Mouse (Mus musculus) bone marrow, adult 2 months (tissue): ENCODE results near the gene Rad51b. TPM values are rescaled to one million over a fixed set of nuclear protein-coding genes. Genes with fewer than 3 reads are reported as not detected.

ENCODE experiments used
- H3K27ac ChIP-seq: fragments of 200-500 bp; 2 replicates; pipeline ENCODE4 v1.5.1; 2012; ENCODE audit warnings: low read depth, mild to moderate bottlenecking, control low read depth, inconsistent platforms, low read length; ENCODE audit not compliant: control insufficient read depth, poor library complexity, insufficient read depth
- H3K4me1 ChIP-seq: fragments of 200-500 bp; 2 replicates; pipeline ENCODE4 v1.6.1; 2011; ENCODE audit warnings: low read length; ENCODE audit not compliant: control insufficient read depth, insufficient read depth
- H3K4me3 ChIP-seq: fragments of 200-500 bp; replicated peaks from 2 replicates; pipeline ENCODE3; 2011; ENCODE audit warnings: mild to moderate bottlenecking, low read depth, low read length, control low read depth; ENCODE audit not compliant: control insufficient read depth
- CTCF ChIP-seq: fragments of 200-500 bp; IDR thresholded peaks from 2 replicates; pipeline ENCODE4 v1.5.1; 2011; ENCODE audit warnings: low read length, control low read depth; ENCODE audit not compliant: control insufficient read depth, insufficient read depth
- POLR2A ChIP-seq: fragments of 200-500 bp; IDR thresholded peaks from 2 replicates; pipeline ENCODE4 v1.6.1; 2011; ENCODE audit warnings: low read depth, mild to moderate bottlenecking, control low read depth, low read length, borderline replicate concordance; ENCODE audit not compliant: control insufficient read depth
- WGBS: fragments of 180-500 bp; shearing (Covaris S2); methylation state at CpG from one replicate; pipeline ENCODE4 v1.1.7; 2018; 5-methylcytosine and 5-hydroxymethylcytosine counted together
- polyA plus RNA-seq: library from polyadenylated mRNA; stranded (reverse); fragments of >200 nt; gene quantifications from 2 replicates; pipeline ENCODE4 v1.2.4, GENCODE M21; 2011; ENCODE audit warnings: low replicate concordance; ENCODE audit not compliant: missing spikeins, insufficient read depth, insufficient read length

Gene Rad51b
- polyA plus RNA-seq, 1 experiment, result 2.3 TPM

- Histone ChIP-seq H3K4me3 (no peak overlapping the region), H3K4me1 (no peaks in the 10 kb centered on the region), H3K27ac (no peak overlapping the region)
- 72% methylated on average over 5 of the region's 5 CpGs for WGBS
- TF ChIP-seq POLR2A, result no peak
Observed at GRCm38 (mm10) chr12:79478816-79479215, 181.7 kb downstream of the Rad51b start.

- Histone ChIP-seq H3K27ac (no peak overlapping the region), H3K4me3 (no peak overlapping the region), H3K4me1 (no peaks in the 10 kb centered on the region)
- TF ChIP-seq POLR2A (no peak), CTCF (no peak)
- 90% methylated on average over 4 of the region's 4 CpGs for WGBS
Observed at GRCm38 (mm10) chr12:79485501-79485900, 188.4 kb downstream of the Rad51b start.

GRCm38 (mm10) chr12:79488590-79489242, 191.6 kb downstream of the Rad51b start:
- no peak overlapping the region for H3K4me3 ChIP-seq
- no peaks in the 10 kb centered on the region for H3K4me1 ChIP-seq
- WGBS, result 84% methylated on average over 17 of the region's 17 CpGs
- TF ChIP-seq POLR2A, result no peak
- no peak for TF ChIP-seq CTCF
- no peak overlapping the region for H3K27ac ChIP-seq

GRCm38 (mm10) chr12:79490626-79491025, 193.5 kb downstream of the Rad51b start:
- Histone ChIP-seq H3K4me3 (no peak overlapping the region), H3K4me1 (no peaks in the 10 kb centered on the region), H3K27ac (no peak overlapping the region)
- 85% methylated on average over 5 of the region's 5 CpGs for WGBS
- no peak for TF ChIP-seq CTCF

- no peak for TF ChIP-seq POLR2A
- TF ChIP-seq CTCF, result no peak
- no peaks in the 10 kb centered on the region for H3K4me1 ChIP-seq
- WGBS, result 88% methylated on average over 4 of the region's 4 CpGs
- no peak overlapping the region for H3K27ac ChIP-seq
- H3K4me3 ChIP-seq, result no peak overlapping the region
Observed at GRCm38 (mm10) chr12:79492175-79492574, 195.1 kb downstream of the Rad51b start.

- Histone ChIP-seq H3K4me3 (no peak overlapping the region), H3K27ac (no peak overlapping the region), H3K4me1 (no peaks in the 10 kb centered on the region)
- WGBS, result 83% methylated on average over 4 of the region's 4 CpGs
- TF ChIP-seq POLR2A (no peak), CTCF (no peak)
Observed at GRCm38 (mm10) chr12:79492613-79493012, 195.5 kb downstream of the Rad51b start.

GRCm38 (mm10) chr12:79493481-79493880, 196.4 kb downstream of the Rad51b start:
- WGBS, result 76% methylated on average over 2 of the region's 2 CpGs
- Histone ChIP-seq H3K27ac (no peak overlapping the region), H3K4me3 (no peak overlapping the region), H3K4me1 (no peaks in the 10 kb centered on the region)
- no peak for TF ChIP-seq POLR2A

- WGBS, result 79% methylated on average over 1 of the region's 1 CpGs
- H3K4me1 ChIP-seq, result no peaks in the 10 kb centered on the region; the same call in 1 of the 2 replicates
- no peak for TF ChIP-seq CTCF
- TF ChIP-seq POLR2A, result no peak
Observed at GRCm38 (mm10) chr12:79498326-79498725, 201.2 kb downstream of the Rad51b start.

GRCm38 (mm10) chr12:79499809-79500208, 202.7 kb downstream of the Rad51b start:
- TF ChIP-seq CTCF, result no peak
- no peak for TF ChIP-seq POLR2A
- WGBS, result 75% methylated on average over 5 of the region's 5 CpGs
- H3K4me1 ChIP-seq, result no peaks in the 10 kb centered on the region; the same call in 1 of the 2 replicates

More at GRCm38 (mm10) chr12:79498326-79498725, 201.2 kb downstream of the Rad51b start:
- Histone ChIP-seq H3K4me3 (no peak overlapping the region), H3K27ac (no peak overlapping the region)

More at GRCm38 (mm10) chr12:79499809-79500208, 202.7 kb downstream of the Rad51b start:
- Histone ChIP-seq H3K4me3 (no peak overlapping the region), H3K27ac (no peak overlapping the region)
